Comparison of ENCODE assay signal across 7 mouse cellular contexts in genomic region chr5:90286559-90286958, GRCm38 (mm10).
DNase-seq lines count a peak whose midpoint lies in the region; TF ChIP-seq lines count a peak whose summit lies in the region.

No protein-coding gene starts in this region.

- TF ChIP-seq CTCF in E14TG2a.4 (conservative IDR thresholded peaks at IDR 0.05; ENCODE audit: low read length), result peak; percentile 78

- peak; percentile 14 to 57 for DNase-seq in kidney, adult 8-10 months
- DNase-seq in kidney, adult 11 months, result no peak
- DNase-seq in ZHBTc4 (ENCODE audit: low read depth, low spot score), result peak; percentile 63
- peak; percentile 29 for DNase-seq in forelimb bud, embryonic 11.5 days (ENCODE audit: low read depth, low spot score)
- peak; percentile 29 for DNase-seq in lung, postnatal 25 days (ENCODE audit: low spot score)
- peak; percentile 81 for DNase-seq in thymus, postnatal 4 days

- H3K4me3 ChIP-seq in E14TG2a.4 (replicated peaks; ENCODE audit: low read length), result no peak overlapping the region

- H3K4me1 ChIP-seq in E14TG2a.4 (replicated peaks; ENCODE audit: low read depth, low read length), result no peaks in the 10 kb centered on the region

- peaks cover 80% of the 10 kb centered on the region for H3K36me3 ChIP-seq in E14TG2a.4 (ENCODE audit: insufficient read depth, low read length)

- no peaks in the 10 kb centered on the region for H3K27me3 ChIP-seq in E14TG2a.4 (ENCODE audit: insufficient read depth, low read length)

- no peaks in the 10 kb centered on the region for H3K9me3 ChIP-seq in E14TG2a.4 (ENCODE audit: low read length)
